Mouse (Mus musculus): Measurements from ENCODE around the gene Nhs. TPM values are rescaled to one million over a fixed set of nuclear protein-coding genes. Genes with fewer than 3 reads are reported as not detected.

Gene Nhs
- total and polyA plus RNA-seq, 3 experiments: 0.16 to 0.55 (median 0.37) TPM

- intact Hi-C loops (cut with DNase I): loop anchor here (10.0 kb wide), 2 partner anchors 53 to 183 kb away; partner anchors contain the start of gene Nhs
- no peaks in the 10 kb centered on the region for H3K4me1 ChIP-seq (ENCODE audit: control insufficient read depth, insufficient read depth, low read length)
Measured at GRCm38 (mm10) chrX:161971961-161972502, 187.5 kb downstream of the Nhs start.

GRCm38 (mm10) chrX:161971131-161971530 is 188.4 kb downstream of the Nhs start:
- TF ChIP-seq EP300 (IDR thresholded peaks at IDR 0.05; ENCODE audit: insufficient read depth, low read depth, low read length) (no peak), CTCF (IDR thresholded peaks at IDR 0.05) (no peak)
- DNase-seq: no peak

More at GRCm38 (mm10) chrX:161971961-161972502, 187.5 kb downstream of the Nhs start:
- Histone ChIP-seq H3K27me3 (ENCODE audit: control insufficient read depth, insufficient read depth, low read length) (no peaks in the 10 kb centered on the region), H3K9ac (ENCODE audit: low read depth, low read length) (no peak overlapping the region), H3K27ac (no peak overlapping the region), H3K79me2 (replicated peaks; ENCODE audit: control insufficient read depth, insufficient read depth, low read length) (no peaks in the 10 kb centered on the region), H3K4me3 (no peak overlapping the region), H3K36me3 (ENCODE audit: control insufficient read depth, insufficient read depth, low read length) (no peaks in the 10 kb centered on the region)
- TF ChIP-seq EP300 (IDR thresholded peaks at IDR 0.05; ENCODE audit: insufficient read depth, low read depth, low read length) (no peak), POLR2A (IDR thresholded peaks at IDR 0.05; ENCODE audit: insufficient read depth, low read depth, low read length) (no peak), CTCF (IDR thresholded peaks at IDR 0.05) (no peak)
- 89% methylated on average over 3 of the region's 3 CpGs for WGBS
- no peak for DNase-seq

GRCm38 (mm10) chrX:161967692-161968091 is 191.8 kb downstream of the Nhs start:
- no peak overlapping the region for H3K9ac ChIP-seq (ENCODE audit: low read depth, low read length)
- no peaks in the 10 kb centered on the region for H3K36me3 ChIP-seq (ENCODE audit: control insufficient read depth, insufficient read depth, low read length)
- no peaks in the 10 kb centered on the region for H3K4me1 ChIP-seq (ENCODE audit: control insufficient read depth, insufficient read depth, low read length)
- no peaks in the 10 kb centered on the region for H3K27me3 ChIP-seq (ENCODE audit: control insufficient read depth, insufficient read depth, low read length)
- no peak overlapping the region for H3K27ac ChIP-seq
- no peaks in the 10 kb centered on the region for H3K79me2 ChIP-seq (replicated peaks; ENCODE audit: control insufficient read depth, insufficient read depth, low read length)
- TF ChIP-seq EP300 (IDR thresholded peaks at IDR 0.05; ENCODE audit: insufficient read depth, low read depth, low read length) (no peak), CTCF (IDR thresholded peaks at IDR 0.05) (peak; percentile 66)
- H3K4me3 ChIP-seq: no peak overlapping the region
- intact Hi-C loops (cut with DNase I): loop anchor here (2.0 to 10.0 kb wide), 4 partner anchors 93 to 485 kb away; no protein-coding TSS in a partner anchor
- DNase-seq: no peak
- WGBS: 44% methylated on average over 4 of the region's 4 CpGs

More at GRCm38 (mm10) chrX:161971131-161971530, 188.4 kb downstream of the Nhs start:
- Histone ChIP-seq H3K9ac (ENCODE audit: low read depth, low read length) (no peak overlapping the region), H3K27me3 (ENCODE audit: control insufficient read depth, insufficient read depth, low read length) (no peaks in the 10 kb centered on the region), H3K27ac (no peak overlapping the region), H3K4me1 (ENCODE audit: control insufficient read depth, insufficient read depth, low read length) (no peaks in the 10 kb centered on the region), H3K79me2 (replicated peaks; ENCODE audit: control insufficient read depth, insufficient read depth, low read length) (no peaks in the 10 kb centered on the region), H3K36me3 (ENCODE audit: control insufficient read depth, insufficient read depth, low read length) (no peaks in the 10 kb centered on the region), H3K4me3 (no peak overlapping the region)
- whole genome bisulfite sequencing: 90% methylated on average over 1 of the region's 1 CpGs
- intact Hi-C loops (cut with DNase I): loop anchor here (10.0 kb wide), 2 partner anchors 54 to 184 kb away; partner anchors contain the start of gene Nhs

GRCm38 (mm10) chrX:161963372-161963771 is 196.2 kb downstream of the Nhs start:
- no peak overlapping the region for H3K9ac ChIP-seq (ENCODE audit: low read depth, low read length)
- H3K27ac ChIP-seq: no peak overlapping the region
- TF ChIP-seq POLR2A (IDR thresholded peaks at IDR 0.05; ENCODE audit: insufficient read depth, low read depth, low read length) (no peak), CTCF (IDR thresholded peaks at IDR 0.05) (no peak), EP300 (IDR thresholded peaks at IDR 0.05; ENCODE audit: insufficient read depth, low read depth, low read length) (no peak)
- H3K4me3 ChIP-seq: no peak overlapping the region
- no peaks in the 10 kb centered on the region for H3K79me2 ChIP-seq (replicated peaks; ENCODE audit: control insufficient read depth, insufficient read depth, low read length)
- no peaks in the 10 kb centered on the region for H3K27me3 ChIP-seq (ENCODE audit: control insufficient read depth, insufficient read depth, low read length)
- H3K36me3 ChIP-seq (ENCODE audit: control insufficient read depth, insufficient read depth, low read length): no peaks in the 10 kb centered on the region
- DNase-seq: no peak
- intact Hi-C loops (cut with DNase I): loop anchor here (10.0 kb wide), 2 partner anchors 89 to 131 kb away; no protein-coding TSS in a partner anchor
- no peaks in the 10 kb centered on the region; the same call in 1 of the 2 replicates for H3K4me1 ChIP-seq (ENCODE audit: control insufficient read depth, insufficient read depth, low read length)

GRCm38 (mm10) chrX:161962855-161963254 is 196.7 kb downstream of the Nhs start:
- no peak for DNase-seq
- no peaks in the 10 kb centered on the region for H3K36me3 ChIP-seq (ENCODE audit: control insufficient read depth, insufficient read depth, low read length)
- 91% methylated on average over 1 of the region's 1 CpGs for WGBS
- H3K27me3 ChIP-seq (ENCODE audit: control insufficient read depth, insufficient read depth, low read length): no peaks in the 10 kb centered on the region
- no peak overlapping the region for H3K9ac ChIP-seq (ENCODE audit: low read depth, low read length)
- intact Hi-C loops (cut with DNase I): loop anchor here (10.0 kb wide), 2 partner anchors 88 to 132 kb away; no protein-coding TSS in a partner anchor
- no peak overlapping the region for H3K4me3 ChIP-seq
- H3K27ac ChIP-seq: no peak overlapping the region
- H3K79me2 ChIP-seq (replicated peaks; ENCODE audit: control insufficient read depth, insufficient read depth, low read length): no peaks in the 10 kb centered on the region
- TF ChIP-seq EP300 (IDR thresholded peaks at IDR 0.05; ENCODE audit: insufficient read depth, low read depth, low read length) (no peak), POLR2A (IDR thresholded peaks at IDR 0.05; ENCODE audit: insufficient read depth, low read depth, low read length) (no peak), CTCF (IDR thresholded peaks at IDR 0.05) (no peak)
- no peaks in the 10 kb centered on the region; the same call in 1 of the 2 replicates for H3K4me1 ChIP-seq (ENCODE audit: control insufficient read depth, insufficient read depth, low read length)

- H3K4me3 ChIP-seq: no peak overlapping the region
- H3K36me3 ChIP-seq (ENCODE audit: control insufficient read depth, insufficient read depth, low read length): no peaks in the 10 kb centered on the region
- no peak overlapping the region for H3K9ac ChIP-seq (ENCODE audit: low read depth, low read length)
- DNase-seq: peak in 1 of 2 experiments; percentile 2
- H3K27me3 ChIP-seq (ENCODE audit: control insufficient read depth, insufficient read depth, low read length): no peaks in the 10 kb centered on the region
- WGBS: 57% methylated on average over 6 of the region's 6 CpGs
- no peaks in the 10 kb centered on the region for H3K79me2 ChIP-seq (replicated peaks; ENCODE audit: control insufficient read depth, insufficient read depth, low read length)
- no peak for TF ChIP-seq POLR2A (IDR thresholded peaks at IDR 0.05; ENCODE audit: insufficient read depth, low read depth, low read length)
- no peak for TF ChIP-seq EP300 (IDR thresholded peaks at IDR 0.05; ENCODE audit: insufficient read depth, low read depth, low read length)
- H3K4me1 ChIP-seq (ENCODE audit: control insufficient read depth, insufficient read depth, low read length): no peaks in the 10 kb centered on the region; the same call in 1 of the 2 replicates
- H3K27ac ChIP-seq: no peak overlapping the region
- intact Hi-C loops (cut with DNase I): loop anchor here (10.0 kb wide), 2 partner anchors 87 to 133 kb away; no protein-coding TSS in a partner anchor
Measured at GRCm38 (mm10) chrX:161961756-161962155, 197.8 kb downstream of the Nhs start.

Measured in heart, adult 2 months (tissue).